Mouse (Mus musculus): ENCODE data around the gene Gps1.
"Not testable (repeated sequence)": the region's sequence is repeated elsewhere in the genome, so short reads cannot be mapped to it uniquely, and the experiment has no call there.

- TF ChIP-seq POLR2A (IDR thresholded peaks at IDR 0.05; ENCODE audit: insufficient read length, low read depth); MAX (IDR thresholded peaks at IDR 0.05; ENCODE audit: low read depth); POLR2AphosphoS2 (IDR thresholded peaks at IDR 0.05; ENCODE audit: insufficient read length, low read depth); E2F4 (IDR thresholded peaks at IDR 0.05; ENCODE audit: insufficient read depth); TCF3 (IDR thresholded peaks at IDR 0.05; ENCODE audit: insufficient read length, low read depth); MYOD1 (IDR thresholded peaks at IDR 0.05; ENCODE audit: control insufficient read depth in 1 of 3, insufficient read length in 2 of 3, low read depth in 2 of 3); SRF (IDR thresholded peaks at IDR 0.05; ENCODE audit: control insufficient read depth, insufficient read length, low read depth): not testable (repeated sequence)
- TF ChIP-seq MYOG (IDR thresholded peaks at IDR 0.05; ENCODE audit: control insufficient read depth in 1 of 3, insufficient read depth in 1 of 3, insufficient read length in 2 of 3, low read depth in 2 of 3), result peak in 1 of 3 experiments; percentile 18
These were observed 20.7 kb upstream of the Gps1 start for GRCm38 (mm10) chr11:120763121-120763999.

Data from myocyte (in vitro differentiated cells).